Comparison of ENCODE assay signal across 8 mouse cellular contexts in the genomic region with DNA sequence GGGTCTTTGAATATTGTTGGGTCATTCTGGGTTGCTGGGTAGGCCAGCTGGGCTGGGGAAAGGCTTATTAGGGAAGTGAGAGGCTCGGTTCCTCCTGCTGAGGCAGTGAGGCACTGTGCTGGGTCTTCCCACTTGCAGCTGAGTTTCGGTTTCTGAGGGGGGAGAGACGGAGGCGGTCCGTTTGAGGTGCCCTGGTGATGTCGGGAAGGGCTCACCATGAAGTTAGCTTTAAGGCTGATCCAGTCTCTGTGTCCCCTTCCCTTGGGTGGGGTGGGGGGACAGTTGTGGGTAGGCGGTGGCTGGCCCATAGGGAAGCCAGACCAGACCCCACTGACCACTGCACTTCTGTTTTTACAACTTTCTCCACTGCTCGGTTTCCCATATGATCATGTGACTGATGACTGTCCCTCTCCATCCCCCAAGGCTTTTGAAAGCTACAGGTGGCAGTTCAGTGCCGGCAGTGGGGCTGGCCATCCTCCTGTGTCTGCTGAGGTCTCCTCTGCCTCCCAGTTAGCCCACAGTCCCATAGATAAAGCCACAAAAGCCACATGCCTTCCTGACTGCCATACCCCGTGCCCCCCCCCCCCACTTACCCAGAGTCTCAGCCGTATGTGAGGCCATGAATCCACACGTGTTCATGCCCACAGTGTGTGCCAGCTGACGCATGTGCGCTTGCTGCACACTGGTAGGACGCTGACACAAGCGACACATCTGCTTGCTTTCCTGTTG. TPM values are rescaled to one million over a fixed set of nuclear protein-coding genes. Genes with fewer than 3 reads are reported as not detected.
DNase-seq lines count a peak whose midpoint lies in the region; ATAC-seq and TF ChIP-seq lines count a peak whose summit lies in the region.

No protein-coding gene starts in this region.

- H3K4me3 ChIP-seq in hindbrain, embryonic 16.5 days (ENCODE audit: low read length): no peak overlapping the region
- H3K4me3 ChIP-seq in hindbrain, embryonic 14.5 days (replicated peaks; ENCODE audit: low read length): no peak overlapping the region
- H3K4me3 ChIP-seq in embryonic facial prominence, embryonic 12.5 days: no peak overlapping the region
- H3K4me3 ChIP-seq in liver, embryonic 14.5 days (ENCODE audit: insufficient read depth in 1 of 2, low read depth in 2 of 2, low read length in 2 of 2): peak overlapping the region in 1 of 2 experiments; percentile 17; a peak in 2 of 4 replicates
- H3K4me3 ChIP-seq in stomach, embryonic 15.5 days (replicated peaks): no peak overlapping the region

- no peak for ATAC-seq in hindbrain, embryonic 16.5 days
- ATAC-seq in hindbrain, embryonic 14.5 days (ENCODE audit: low FRiP score): no peak
- ATAC-seq in CD4-positive, CD25-positive, alpha-beta regulatory T cell, adult 4 months: peak; percentile 43
- no peak for ATAC-seq in embryonic facial prominence, embryonic 12.5 days (ENCODE audit: insufficient number of reproducible peaks, insufficient read depth, low FRiP score, low TSS enrichment)
- no peak for ATAC-seq in liver, embryonic 14.5 days (ENCODE audit: insufficient read depth)
- ATAC-seq in stomach, embryonic 15.5 days (ENCODE audit: insufficient read depth, low FRiP score, low read depth): no peak

- H3K9me3 ChIP-seq in hindbrain, embryonic 16.5 days (ENCODE audit: control insufficient read depth, low read length): no peaks in the 10 kb centered on the region
- no peaks in the 10 kb centered on the region for H3K9me3 ChIP-seq in hindbrain, embryonic 14.5 days (ENCODE audit: control insufficient read depth, low read length)
- no peaks in the 10 kb centered on the region for H3K9me3 ChIP-seq in embryonic facial prominence, embryonic 12.5 days
- H3K9me3 ChIP-seq in liver, embryonic 14.5 days (ENCODE audit: control insufficient read depth, low read length): no peaks in the 10 kb centered on the region
- H3K9me3 ChIP-seq in stomach, embryonic 15.5 days: no peaks in the 10 kb centered on the region

- peak overlapping the region; percentile 28; the same call in 1 of the 2 replicates for H3K9ac ChIP-seq in hindbrain, embryonic 16.5 days (ENCODE audit: low read depth, low read length)
- H3K9ac ChIP-seq in hindbrain, embryonic 14.5 days: no peak overlapping the region
- no peak overlapping the region for H3K9ac ChIP-seq in embryonic facial prominence, embryonic 12.5 days
- H3K9ac ChIP-seq in liver, embryonic 14.5 days (replicated peaks): no peak overlapping the region
- no peak overlapping the region for H3K9ac ChIP-seq in stomach, embryonic 15.5 days

- DNase-seq in hindbrain, embryonic 14.5 days (ENCODE audit: low spot score): no peak
- no peak for DNase-seq in liver, embryonic 14.5 days (ENCODE audit: low read depth in 3 of 3, low spot score in 3 of 3)
- DNase-seq in ovary, adult 18-20 months (ENCODE audit: low spot score): no peak
- no peak for DNase-seq in urinary bladder, postnatal 10 days (ENCODE audit: low spot score)

- no peak overlapping the region for H3K27ac ChIP-seq in hindbrain, embryonic 16.5 days (ENCODE audit: low read depth, low read length)
- H3K27ac ChIP-seq in hindbrain, embryonic 14.5 days: no peak overlapping the region
- H3K27ac ChIP-seq in embryonic facial prominence, embryonic 12.5 days: no peak overlapping the region
- H3K27ac ChIP-seq in liver, embryonic 14.5 days: no peak overlapping the region
- no peak overlapping the region for H3K27ac ChIP-seq in stomach, embryonic 15.5 days

- H3K4me2 ChIP-seq in hindbrain, embryonic 16.5 days (ENCODE audit: low read length): 0 out of 2 replicates have a peak overlapping the region, but pooled peaks have one; percentile 6
- no peak overlapping the region for H3K4me2 ChIP-seq in hindbrain, embryonic 14.5 days (replicated peaks)
- H3K4me2 ChIP-seq in embryonic facial prominence, embryonic 12.5 days (replicated peaks): 0 out of 2 replicates have a peak overlapping the region, but pooled peaks have one; percentile 17
- H3K4me2 ChIP-seq in liver, embryonic 14.5 days (ENCODE audit: low read depth): peak overlapping the region; percentile 1; the same call in 1 of the 2 replicates
- peak overlapping the region; percentile 17 for H3K4me2 ChIP-seq in stomach, embryonic 15.5 days

- no peaks in the 10 kb centered on the region for H3K27me3 ChIP-seq in hindbrain, embryonic 16.5 days (replicated peaks; ENCODE audit: control insufficient read depth, insufficient read depth, low read length)
- no peaks in the 10 kb centered on the region for H3K27me3 ChIP-seq in hindbrain, embryonic 14.5 days (ENCODE audit: control insufficient read depth, insufficient read depth, low read length)
- no peaks in the 10 kb centered on the region; the same call in 1 of the 2 replicates for H3K27me3 ChIP-seq in embryonic facial prominence, embryonic 12.5 days
- peaks cover 4% of the 10 kb centered on the region for H3K27me3 ChIP-seq in liver, embryonic 14.5 days (ENCODE audit: control insufficient read depth, insufficient read depth, low read length)
- H3K27me3 ChIP-seq in stomach, embryonic 15.5 days (replicated peaks): no peaks in the 10 kb centered on the region

- peaks cover 18% of the 10 kb centered on the region for H3K4me1 ChIP-seq in hindbrain, embryonic 16.5 days (ENCODE audit: control insufficient read depth, insufficient read depth, low read depth, low read length)
- peaks cover 12% of the 10 kb centered on the region for H3K4me1 ChIP-seq in hindbrain, embryonic 14.5 days (replicated peaks; ENCODE audit: control insufficient read depth, insufficient read depth, low read length)
- peaks cover 31% of the 10 kb centered on the region for H3K4me1 ChIP-seq in embryonic facial prominence, embryonic 12.5 days
- peaks cover 5 to 14% of the 10 kb centered on the region in 2 experiments; a peak in 3 of 4 replicates for H3K4me1 ChIP-seq in liver, embryonic 14.5 days (replicated peaks; ENCODE audit: control insufficient read depth in 2 of 2, insufficient read depth in 2 of 2, low read length in 1 of 2)
- H3K4me1 ChIP-seq in stomach, embryonic 15.5 days: peaks cover 21% of the 10 kb centered on the region

- H3K36me3 ChIP-seq in hindbrain, embryonic 16.5 days (ENCODE audit: control insufficient read depth, insufficient read depth, low read length): peaks cover 17% of the 10 kb centered on the region
- peaks cover 34% of the 10 kb centered on the region for H3K36me3 ChIP-seq in hindbrain, embryonic 14.5 days (replicated peaks; ENCODE audit: control insufficient read depth, insufficient read depth)
- peaks cover 33% of the 10 kb centered on the region for H3K36me3 ChIP-seq in embryonic facial prominence, embryonic 12.5 days
- H3K36me3 ChIP-seq in liver, embryonic 14.5 days (replicated peaks; ENCODE audit: control insufficient read depth, insufficient read depth, low read depth): no peaks in the 10 kb centered on the region
- H3K36me3 ChIP-seq in stomach, embryonic 15.5 days: peaks cover 17% of the 10 kb centered on the region

- TF ChIP-seq EP300 in liver, embryonic 14.5 days (IDR thresholded peaks at IDR 0.05; ENCODE audit: low read depth): no peak

- no peak for TF ChIP-seq CTCF in liver, embryonic 14.5 days (IDR thresholded peaks at IDR 0.05; ENCODE audit: low read depth)

- 66% methylated on average over 16 of the region's 16 CpGs for WGBS in hindbrain, embryonic 16.5 days
- WGBS in hindbrain, embryonic 14.5 days: 69% methylated on average over 16 of the region's 16 CpGs
- WGBS in embryonic facial prominence, embryonic 12.5 days: 71% methylated on average over 16 of the region's 16 CpGs
- WGBS in liver, embryonic 14.5 days (ENCODE audit: insufficient replicate concordance): 16% methylated on average over 16 of the region's 16 CpGs
- WGBS in stomach, embryonic 15.5 days: 60% methylated on average over 16 of the region's 16 CpGs

RNA-seq across cellular contexts. Expression of gene Grn, which starts 2.2 kb away (rescaled TPM):
- 95.4 and 100 TPM in 2 replicates for polyA plus RNA-seq in hindbrain, embryonic 16.5 days (2015; fragmentation: Nextera tagmentation; extraction: Ambion mirVana)
- polyA plus RNA-seq in hindbrain, embryonic 14.5 days (2014; fragmentation: Nextera tagmentation; extraction: Ambion mirVana): 52.4 and 63.6 TPM in 2 replicates
- polyA plus RNA-seq in CD4-positive, CD25-positive, alpha-beta regulatory T cell, adult 4 months (2017; shearing (Covaris generic)): 10 to 100 TPM; 23.3 to 51.4 TPM
- polyA plus RNA-seq in embryonic facial prominence, embryonic 12.5 days (2016; fragmentation: Nextera tagmentation; extraction: Ambion mirVana): 116 and 126 TPM in 2 replicates
- 25.4 and 28.9 TPM in 2 replicates for polyA plus RNA-seq in liver, embryonic 14.5 days (2012; rRNA removed)
- 34.1 and 41.4 TPM in 2 replicates for polyA plus RNA-seq in liver, embryonic 14.5 days (2014; fragmentation: Nextera tagmentation; extraction: Ambion mirVana)
- 155 and 161 TPM in 2 replicates for polyA plus RNA-seq in stomach, embryonic 15.5 days (2015; fragmentation: Nextera tagmentation; extraction: Ambion mirVana)

RNA-seq across cellular contexts. Expression of gene Fam171a2, which starts 15.2 kb away (rescaled TPM):
- polyA plus RNA-seq in hindbrain, embryonic 16.5 days (2015; fragmentation: Nextera tagmentation; extraction: Ambion mirVana): 17.8 and 17.9 TPM in 2 replicates
- 30.9 and 40.4 TPM in 2 replicates for polyA plus RNA-seq in hindbrain, embryonic 14.5 days (2014; fragmentation: Nextera tagmentation; extraction: Ambion mirVana)
- polyA plus RNA-seq in CD4-positive, CD25-positive, alpha-beta regulatory T cell, adult 4 months (2017; shearing (Covaris generic)): not detected
- 13.5 and 15.3 TPM in 2 replicates for polyA plus RNA-seq in embryonic facial prominence, embryonic 12.5 days (2016; fragmentation: Nextera tagmentation; extraction: Ambion mirVana)
- polyA plus RNA-seq in liver, embryonic 14.5 days (2012; rRNA removed): 1.6 and 2.0 TPM in 2 replicates
- 0.17 and 0.35 TPM in 2 replicates for polyA plus RNA-seq in liver, embryonic 14.5 days (2014; fragmentation: Nextera tagmentation; extraction: Ambion mirVana)
- polyA plus RNA-seq in stomach, embryonic 15.5 days (2015; fragmentation: Nextera tagmentation; extraction: Ambion mirVana): 5.5 and 6.1 TPM in 2 replicates

RNA-seq across cellular contexts. Expression of gene Slc25a39, which starts 24.5 kb away (rescaled TPM):
- polyA plus RNA-seq in hindbrain, embryonic 16.5 days (2015; fragmentation: Nextera tagmentation; extraction: Ambion mirVana): 182 and 187 TPM in 2 replicates
- 154 and 157 TPM in 2 replicates for polyA plus RNA-seq in hindbrain, embryonic 14.5 days (2014; fragmentation: Nextera tagmentation; extraction: Ambion mirVana)
- 10 to 100 TPM; 44.0 to 44.2 TPM for polyA plus RNA-seq in CD4-positive, CD25-positive, alpha-beta regulatory T cell, adult 4 months (2017; shearing (Covaris generic))
- polyA plus RNA-seq in embryonic facial prominence, embryonic 12.5 days (2016; fragmentation: Nextera tagmentation; extraction: Ambion mirVana): 188 and 189 TPM in 2 replicates
- polyA plus RNA-seq in liver, embryonic 14.5 days (2012; rRNA removed): 167 and 187 TPM in 2 replicates
- polyA plus RNA-seq in liver, embryonic 14.5 days (2014; fragmentation: Nextera tagmentation; extraction: Ambion mirVana): 339 and 363 TPM in 2 replicates
- 256 and 259 TPM in 2 replicates for polyA plus RNA-seq in stomach, embryonic 15.5 days (2015; fragmentation: Nextera tagmentation; extraction: Ambion mirVana)

RNA-seq across cellular contexts. Expression of gene Itga2b, which starts 37.6 kb away (rescaled TPM):
- polyA plus RNA-seq in hindbrain, embryonic 16.5 days (2015; fragmentation: Nextera tagmentation; extraction: Ambion mirVana): 9.4 and 13.1 TPM in 2 replicates
- 5.0 and 8.4 TPM in 2 replicates for polyA plus RNA-seq in hindbrain, embryonic 14.5 days (2014; fragmentation: Nextera tagmentation; extraction: Ambion mirVana)
- polyA plus RNA-seq in CD4-positive, CD25-positive, alpha-beta regulatory T cell, adult 4 months (2017; shearing (Covaris generic)): 1 to 10 TPM in 1 of 2 experiments, under 1 TPM in 1; 0.36 to 1.5 TPM
- 6.8 and 8.3 TPM in 2 replicates for polyA plus RNA-seq in embryonic facial prominence, embryonic 12.5 days (2016; fragmentation: Nextera tagmentation; extraction: Ambion mirVana)
- polyA plus RNA-seq in liver, embryonic 14.5 days (2012; rRNA removed): 28.4 and 35.4 TPM in 2 replicates
- 20.0 and 27.3 TPM in 2 replicates for polyA plus RNA-seq in liver, embryonic 14.5 days (2014; fragmentation: Nextera tagmentation; extraction: Ambion mirVana)
- polyA plus RNA-seq in stomach, embryonic 15.5 days (2015; fragmentation: Nextera tagmentation; extraction: Ambion mirVana): 7.3 and 7.8 TPM in 2 replicates

RNA-seq across cellular contexts. Expression of gene Rundc3a, which starts 39.1 kb away (rescaled TPM):
- 127 and 136 TPM in 2 replicates for polyA plus RNA-seq in hindbrain, embryonic 16.5 days (2015; fragmentation: Nextera tagmentation; extraction: Ambion mirVana)
- polyA plus RNA-seq in hindbrain, embryonic 14.5 days (2014; fragmentation: Nextera tagmentation; extraction: Ambion mirVana): 106 TPM in 2 replicates
- polyA plus RNA-seq in CD4-positive, CD25-positive, alpha-beta regulatory T cell, adult 4 months (2017; shearing (Covaris generic)): 1 to 10 TPM; 3.3 to 3.5 TPM
- polyA plus RNA-seq in embryonic facial prominence, embryonic 12.5 days (2016; fragmentation: Nextera tagmentation; extraction: Ambion mirVana): 15.9 and 20.4 TPM in 2 replicates
- 1.4 and 1.9 TPM in 2 replicates for polyA plus RNA-seq in liver, embryonic 14.5 days (2012; rRNA removed)
- 1.0 and 1.2 TPM in 2 replicates for polyA plus RNA-seq in liver, embryonic 14.5 days (2014; fragmentation: Nextera tagmentation; extraction: Ambion mirVana)
- polyA plus RNA-seq in stomach, embryonic 15.5 days (2015; fragmentation: Nextera tagmentation; extraction: Ambion mirVana): 8.8 and 9.2 TPM in 2 replicates
